Mouse (Mus musculus) hindbrain, embryonic 16.5 days (tissue): ENCODE measurements around the gene Zbtb20. TPM values are rescaled to one million over a fixed set of nuclear protein-coding genes. Genes with fewer than 3 reads are reported as not detected.

Experiments used
- ATAC-seq: fragments of 200-750 bp; cut with Nextera tagmentation; 2 replicates; pipeline ENCODE4 v1.8.0; 2017; ENCODE audit warnings: moderate TSS enrichment, moderate library complexity
- H3K27ac ChIP-seq: fragments of 300-500 bp; sonication (generic); 2 replicates; pipeline ENCODE4 v1.5.1; 2014; ENCODE audit warnings: low read depth, mild to moderate bottlenecking, control low read depth, low read length, moderate library complexity
- H3K27me3 ChIP-seq: fragments of 300-500 bp; sonication (generic); replicated peaks from 2 replicates; pipeline ENCODE4 v1.6.1; 2014; ENCODE audit warnings: low read length; ENCODE audit not compliant: control insufficient read depth, insufficient read depth
- H3K36me3 ChIP-seq: fragments of 300-500 bp; sonication (generic); 2 replicates; pipeline ENCODE4 v1.6.1; 2014; ENCODE audit warnings: mild to moderate bottlenecking, low read length, moderate library complexity, mixed read lengths; ENCODE audit not compliant: control insufficient read depth, insufficient read depth
- H3K4me1 ChIP-seq: fragments of 300-500 bp; sonication (generic); 2 replicates; pipeline ENCODE4 v1.6.1; 2014; ENCODE audit warnings: low read depth, low read length; ENCODE audit not compliant: control insufficient read depth, insufficient read depth
- H3K4me2 ChIP-seq: fragments of 300-500 bp; sonication (generic); 2 replicates; pipeline ENCODE4 v1.6.1; 2014; ENCODE audit warnings: mild to moderate bottlenecking, low read length, control low read depth, moderate library complexity
- H3K4me3 ChIP-seq: fragments of 300-500 bp; sonication (generic); 2 replicates; pipeline ENCODE4 v1.5.1; 2014; ENCODE audit warnings: mild to moderate bottlenecking, low read length, control low read depth, moderate library complexity
- H3K9ac ChIP-seq: fragments of 300-500 bp; sonication (generic); 2 replicates; pipeline ENCODE4 v1.6.1; 2014; ENCODE audit warnings: low read depth, mild to moderate bottlenecking, control low read depth, low read length, moderate library complexity
- H3K9me3 ChIP-seq: fragments of 300-500 bp; sonication (generic); 2 replicates; pipeline ENCODE4 v1.6.1; 2014; ENCODE audit warnings: mild to moderate bottlenecking, low read length, moderate library complexity; ENCODE audit not compliant: control insufficient read depth
- WGBS: fragments of 180-500 bp; shearing (Covaris S2); extraction: QIAGEN DNeasy Blood & Tissue Kit; methylation state at CpG from one replicate; pipeline ENCODE4 v1.1.7; 2014; 5-methylcytosine and 5-hydroxymethylcytosine counted together
- polyA plus RNA-seq: library from polyadenylated mRNA; unstranded; fragments of >200 nt; fragmentation: Nextera tagmentation; extraction: Ambion mirVana; gene quantifications from 2 replicates; pipeline ENCODE4 v1.2.1, GENCODE M21; 2015

Zbtb20 gene
- polyA plus RNA-seq, 1 experiment from 2014 or later, result 46.6 TPM

DNA sequence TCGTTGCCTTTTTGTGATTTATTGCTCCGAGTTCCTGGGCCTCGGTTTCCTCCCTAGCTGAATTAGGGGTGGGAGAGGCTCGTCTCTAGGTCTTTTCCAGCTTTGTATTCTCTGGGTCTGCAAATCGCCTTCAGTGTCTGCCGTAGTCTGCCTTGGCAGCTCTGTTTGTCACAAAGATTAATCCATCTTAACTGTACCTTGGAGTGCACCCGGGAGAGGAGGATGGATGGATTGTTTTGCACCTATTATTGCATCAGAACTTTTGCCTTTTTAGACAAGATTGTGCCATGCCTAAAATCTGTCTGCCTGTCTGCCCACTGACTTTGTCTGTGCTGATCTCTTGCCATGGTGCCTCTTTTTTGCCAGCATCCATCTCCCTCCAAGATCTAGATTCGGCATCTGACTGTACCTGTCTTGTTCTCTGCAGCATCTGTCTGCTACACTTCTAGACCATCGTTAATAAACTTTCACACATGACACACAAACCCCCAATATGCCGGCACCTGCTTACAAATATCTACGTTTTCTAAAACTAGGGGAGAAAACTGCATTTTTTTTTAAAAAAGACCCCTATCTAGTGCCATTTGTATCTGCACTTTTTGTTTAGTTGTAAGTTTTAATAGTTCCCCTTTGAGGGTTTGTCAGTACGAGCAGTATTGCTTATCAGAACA is 626.8 kb downstream of the Zbtb20 start:
- Histone ChIP-seq H3K27ac (peak overlapping the region; percentile 92), H3K4me3 (peak overlapping the region; percentile 59), H3K9ac (peak overlapping the region; percentile 79), H3K4me1 (peaks cover 16% of the 10 kb centered on the region), H3K9me3 (no peaks in the 10 kb centered on the region), H3K36me3 (no peaks in the 10 kb centered on the region), H3K4me2 (peak overlapping the region; percentile 53), H3K27me3 (no peaks in the 10 kb centered on the region)
- 17% methylated on average over 12 of the region's 12 CpGs for WGBS
- ATAC-seq, result 0 out of 2 replicates have a peak, but pooled peaks have one; percentile 8

DNA sequence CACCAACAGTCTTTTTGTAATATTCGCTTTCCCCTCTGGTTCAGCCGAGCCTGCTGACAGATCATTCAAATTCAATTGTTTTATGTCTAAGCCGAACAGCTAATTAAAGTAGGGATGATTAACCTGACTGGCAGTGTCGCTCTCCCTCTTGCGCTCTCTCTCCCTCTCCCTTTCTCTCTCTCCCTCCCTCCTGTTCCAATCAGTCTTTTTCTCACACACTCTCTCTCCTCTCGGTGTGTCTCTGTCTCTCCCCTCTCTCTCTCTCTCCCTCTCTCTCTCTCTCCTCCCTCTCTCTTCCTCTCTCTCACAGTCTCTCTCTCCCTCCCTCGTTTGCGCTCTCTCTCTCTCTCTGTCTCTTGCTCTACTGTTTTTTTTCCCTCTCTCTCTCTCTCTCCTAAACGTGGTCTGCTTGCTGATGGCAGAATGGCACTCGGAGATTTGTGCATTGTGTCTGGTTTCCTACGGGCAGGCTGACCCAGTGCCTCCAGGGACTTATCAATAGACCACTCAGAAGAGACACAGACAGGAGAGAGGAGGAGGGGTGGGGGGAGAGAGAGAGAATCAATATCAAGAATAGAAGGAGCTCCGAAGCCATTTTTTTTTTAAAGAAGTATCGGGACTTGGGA is 627.4 kb downstream of the Zbtb20 start:
- peak overlapping the region; percentile 92 for H3K27ac ChIP-seq
- no peaks in the 10 kb centered on the region for H3K27me3 ChIP-seq
- ATAC-seq, result peak; percentile 89
- H3K4me3 ChIP-seq, result peak overlapping the region; percentile 59
- H3K4me2 ChIP-seq, result peak overlapping the region; percentile 53
- no peaks in the 10 kb centered on the region for H3K36me3 ChIP-seq
- WGBS, result 3% methylated on average over 13 of the region's 13 CpGs
- H3K4me1 ChIP-seq, result peaks cover 16% of the 10 kb centered on the region
- no peaks in the 10 kb centered on the region for H3K9me3 ChIP-seq
- H3K9ac ChIP-seq, result peak overlapping the region; percentile 79

DNA sequence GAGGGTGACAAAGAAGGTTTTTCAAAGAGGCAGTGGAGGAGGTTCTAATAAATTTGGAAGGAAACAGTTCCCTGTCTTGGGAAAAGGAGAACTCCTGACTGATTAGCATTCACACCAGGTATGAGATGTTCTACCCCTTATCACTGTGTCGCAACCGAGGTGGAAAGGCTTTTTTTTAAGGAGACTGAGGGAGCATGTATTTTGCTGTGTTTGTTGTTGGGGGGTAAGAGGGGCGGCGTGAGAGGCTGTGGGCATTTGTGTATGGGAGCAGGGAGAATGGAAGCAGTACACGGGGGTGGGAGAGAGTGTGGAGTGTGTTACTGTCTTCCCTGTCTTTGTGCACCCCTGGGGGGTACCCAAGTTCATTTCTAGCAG is 627.9 kb downstream of the Zbtb20 start:
- Histone ChIP-seq H3K36me3 (no peaks in the 10 kb centered on the region), H3K4me1 (peaks cover 16% of the 10 kb centered on the region), H3K4me2 (peak overlapping the region; percentile 53), H3K9ac (peak overlapping the region; percentile 79), H3K27ac (peak overlapping the region; percentile 92), H3K27me3 (no peaks in the 10 kb centered on the region), H3K9me3 (no peaks in the 10 kb centered on the region), H3K4me3 (peak overlapping the region; percentile 59)
- ATAC-seq, result peak; percentile 73
- 3% methylated on average over 5 of the region's 5 CpGs for WGBS

DNA sequence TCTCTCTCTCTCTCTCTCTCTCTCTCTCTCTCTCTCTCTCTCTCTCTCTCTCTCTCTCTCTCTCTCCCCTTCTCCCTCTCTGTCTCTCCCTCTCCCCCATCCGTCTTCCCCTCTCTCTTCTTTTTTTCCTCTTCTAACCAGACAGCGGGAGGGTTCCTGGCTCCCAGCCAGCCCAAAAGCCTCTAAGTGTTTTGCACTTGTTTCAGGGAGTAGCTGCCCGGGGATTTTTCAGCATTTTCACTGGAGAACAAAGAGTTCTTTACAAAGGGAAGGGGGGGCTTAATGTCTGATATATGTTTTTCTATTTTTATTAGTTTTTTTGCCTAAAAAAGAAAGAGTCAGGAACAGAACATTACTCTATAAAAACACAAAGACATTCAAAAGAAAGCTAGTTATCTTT is 628.5 kb downstream of the Zbtb20 start:
- no peak for ATAC-seq
- Histone ChIP-seq H3K36me3 (no peaks in the 10 kb centered on the region), H3K4me3 (peak overlapping the region; percentile 59), H3K27ac (peak overlapping the region; percentile 92), H3K27me3 (no peaks in the 10 kb centered on the region), H3K4me1 (peaks cover 16% of the 10 kb centered on the region), H3K9me3 (no peaks in the 10 kb centered on the region), H3K9ac (peak overlapping the region; percentile 79), H3K4me2 (peak overlapping the region; percentile 53)
- WGBS, result 0% methylated on average over 3 of the region's 3 CpGs

DNA sequence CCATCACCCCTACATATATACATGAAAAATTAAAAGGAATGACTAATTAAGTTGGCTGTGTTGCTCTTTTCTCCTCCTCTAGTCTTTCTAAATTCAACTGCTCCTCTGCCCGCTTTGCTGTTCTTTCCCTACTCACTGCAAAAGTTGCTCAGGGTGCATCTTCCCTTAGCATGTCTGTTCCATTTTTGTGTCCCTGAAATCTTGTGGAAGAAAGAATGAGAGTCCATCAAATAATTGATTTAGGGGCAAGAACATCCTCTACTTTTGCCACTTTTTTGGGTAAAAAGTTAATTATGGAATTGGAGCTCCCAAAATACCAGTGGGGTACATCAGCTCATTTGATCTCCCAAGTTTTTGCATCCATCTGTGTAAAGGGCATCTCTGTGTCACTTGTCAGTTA is 628.9 kb downstream of the Zbtb20 start:
- H3K9ac ChIP-seq, result peak overlapping the region; percentile 51
- 17% methylated on average over 1 of the region's 1 CpGs for WGBS
- no peaks in the 10 kb centered on the region for H3K27me3 ChIP-seq
- H3K27ac ChIP-seq, result peak overlapping the region; percentile 92
- peaks cover 16% of the 10 kb centered on the region for H3K4me1 ChIP-seq
- H3K9me3 ChIP-seq, result no peaks in the 10 kb centered on the region
- ATAC-seq, result no peak
- H3K4me2 ChIP-seq, result peak overlapping the region; percentile 53
- H3K4me3 ChIP-seq, result peak overlapping the region; percentile 59
- H3K36me3 ChIP-seq, result no peaks in the 10 kb centered on the region

DNA sequence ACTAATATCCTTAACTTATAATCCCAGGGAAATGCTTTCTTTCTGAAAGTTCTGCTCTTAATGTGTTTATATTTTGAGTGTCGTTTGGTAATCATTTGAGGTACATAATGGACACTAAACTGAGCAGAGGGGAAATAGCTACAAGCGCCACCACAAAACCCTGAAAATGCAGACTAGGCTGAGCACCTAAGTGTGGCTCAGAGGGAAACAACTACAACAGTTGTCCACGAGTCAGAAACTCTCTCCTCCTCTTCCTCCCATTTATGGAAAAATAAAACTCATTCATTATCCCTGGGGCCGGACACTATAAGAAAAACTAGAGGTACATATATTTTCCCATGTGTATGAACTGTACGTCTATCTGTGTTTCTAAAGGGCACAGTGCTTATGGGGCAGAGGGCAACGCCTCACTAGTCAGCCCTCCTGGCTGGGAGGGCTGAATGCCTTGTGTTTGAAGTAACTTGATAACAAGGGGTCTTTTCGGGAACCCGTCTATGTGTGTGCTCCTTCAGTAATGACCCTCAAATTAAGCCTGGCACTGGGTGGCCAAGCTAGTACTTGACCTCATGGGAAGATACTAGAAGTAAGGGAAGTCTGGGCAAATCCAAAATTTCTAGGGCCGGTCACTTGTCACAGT is 629.8 kb downstream of the Zbtb20 start:
- WGBS, result 17% methylated on average over 9 of the region's 9 CpGs
- Histone ChIP-seq H3K27ac (peak overlapping the region; percentile 68), H3K4me3 (peak overlapping the region; percentile 35), H3K4me1 (peaks cover 16% of the 10 kb centered on the region), H3K9ac (peak overlapping the region; percentile 55), H3K4me2 (peak overlapping the region; percentile 67), H3K27me3 (no peaks in the 10 kb centered on the region), H3K36me3 (no peaks in the 10 kb centered on the region), H3K9me3 (no peaks in the 10 kb centered on the region)
- ATAC-seq, result no peak

DNA sequence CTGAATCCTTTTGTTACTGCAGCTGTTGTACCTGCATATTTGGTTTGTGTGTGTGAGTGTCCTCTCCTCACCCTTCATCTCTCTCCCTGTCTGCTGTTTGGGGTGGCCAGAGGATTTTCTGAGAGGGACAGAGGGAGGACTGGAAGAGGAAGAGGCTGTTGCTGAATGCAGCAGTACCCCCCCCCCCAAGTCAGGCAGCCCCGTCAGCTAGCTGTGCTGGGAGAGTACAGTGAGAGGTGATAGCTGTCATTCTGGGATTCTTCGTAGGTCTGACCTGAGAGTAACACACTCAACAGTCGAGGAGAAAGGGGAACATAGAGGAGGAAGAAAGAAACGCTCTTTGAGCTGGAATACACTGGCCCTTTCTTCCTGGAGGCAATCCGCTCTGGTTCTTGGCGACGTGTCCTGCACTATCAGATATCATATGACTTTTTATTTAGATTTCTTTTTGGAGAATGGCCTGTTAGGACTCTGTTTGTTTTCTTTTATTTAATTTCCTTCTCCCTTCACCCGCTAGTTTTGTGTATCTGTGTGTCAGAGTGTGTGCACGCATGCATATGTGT is 630.6 kb downstream of the Zbtb20 start:
- peak overlapping the region; percentile 55 for H3K9ac ChIP-seq
- WGBS, result 9% methylated on average over 9 of the region's 9 CpGs
- no peaks in the 10 kb centered on the region for H3K27me3 ChIP-seq
- no peaks in the 10 kb centered on the region for H3K9me3 ChIP-seq
- H3K4me3 ChIP-seq, result peak overlapping the region; percentile 35
- peak overlapping the region; percentile 68 for H3K27ac ChIP-seq
- no peak for ATAC-seq
- peak overlapping the region; percentile 67 for H3K4me2 ChIP-seq
- no peaks in the 10 kb centered on the region for H3K36me3 ChIP-seq
- peaks cover 16% of the 10 kb centered on the region for H3K4me1 ChIP-seq

DNA sequence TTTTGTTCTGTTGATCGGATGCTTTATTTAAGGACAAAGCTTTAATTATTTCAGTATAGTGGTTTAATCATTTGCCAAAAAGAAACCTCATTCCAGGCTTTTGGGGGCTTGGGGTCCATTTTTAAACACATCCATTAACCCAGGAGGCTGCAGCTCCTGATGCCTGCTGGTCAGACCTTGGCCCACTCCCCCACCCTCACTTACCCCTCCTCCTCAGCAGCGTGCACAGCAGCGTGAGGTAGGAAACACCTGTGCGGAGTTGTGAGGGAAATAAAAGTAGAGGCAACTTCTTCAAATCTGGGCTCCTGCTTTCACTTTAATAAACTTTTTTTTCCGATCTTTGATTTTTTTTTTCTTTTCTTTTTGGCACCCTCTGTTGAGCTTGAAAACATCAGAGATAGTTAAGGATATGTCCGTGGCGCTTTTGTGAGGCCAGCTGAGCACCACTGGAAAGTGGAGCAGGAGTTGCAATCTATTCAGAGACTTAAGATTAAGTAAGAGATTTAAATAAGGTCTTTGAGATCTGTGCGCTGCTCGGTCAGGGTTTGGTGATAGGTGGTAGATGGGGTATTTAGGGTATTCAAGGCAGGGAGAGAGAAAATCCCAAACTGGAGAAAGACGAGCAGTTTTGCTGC is 631.2 kb downstream of the Zbtb20 start:
- Histone ChIP-seq H3K9me3 (no peaks in the 10 kb centered on the region), H3K4me2 (peak overlapping the region; percentile 67), H3K9ac (peak overlapping the region; percentile 55), H3K36me3 (no peaks in the 10 kb centered on the region), H3K4me3 (peak overlapping the region; percentile 35), H3K4me1 (peaks cover 19% of the 10 kb centered on the region), H3K27ac (peak overlapping the region; percentile 68), H3K27me3 (no peaks in the 10 kb centered on the region)
- 17% methylated on average over 10 of the region's 10 CpGs for WGBS
- ATAC-seq, result no peak
